11 mouse cellular contexts compared by ENCODE assay signal in genomic region chr3:101397422-101397821, GRCm38 (mm10). TPM values are rescaled to one million over a fixed set of nuclear protein-coding genes. Genes with fewer than 3 reads are reported as not detected.
A peak's percentile ranks its signal among the peaks of the same experiment; 100 is the strongest.
DNase-seq lines count a peak whose midpoint lies in the region; ATAC-seq lines count a peak whose summit lies in the region.
"Had no signal": no experiment of that assay in that cellular context is flagged by ENCODE, and none has a peak within 500 bp of the region (broad histone marks: within the 10 kb centered on the region; RNA-seq: fewer than 3 reads in every experiment).

No protein-coding gene starts in this region.

- H3K9me3 ChIP-seq in heart, embryonic 14.5 days (ENCODE audit: control insufficient read depth, low read length) = no peaks in the 10 kb centered on the region
- no peaks in the 10 kb centered on the region for H3K9me3 ChIP-seq in midbrain, embryonic 10.5 days (replicated peaks)
- no peaks in the 10 kb centered on the region for H3K9me3 ChIP-seq in midbrain, embryonic 13.5 days
- no peaks in the 10 kb centered on the region for H3K9me3 ChIP-seq in hindbrain, embryonic 15.5 days
- no peaks in the 10 kb centered on the region for H3K9me3 ChIP-seq in neural tube, embryonic 15.5 days (replicated peaks)

- intact Hi-C loops in heart, postnatal 14 days (cut with DNase I) = no loop called here

- peaks cover 65 to 81% of the 10 kb centered on the region in 2 experiments for H3K4me1 ChIP-seq in heart, embryonic 14.5 days (ENCODE audit: control insufficient read depth in 2 of 2, insufficient read depth in 2 of 2, low read length in 2 of 2)
- H3K4me1 ChIP-seq in midbrain, embryonic 10.5 days = peaks cover 82% of the 10 kb centered on the region
- peaks cover 83% of the 10 kb centered on the region for H3K4me1 ChIP-seq in midbrain, embryonic 13.5 days (replicated peaks)
- H3K4me1 ChIP-seq in hindbrain, embryonic 15.5 days (replicated peaks) = peaks cover 81% of the 10 kb centered on the region
- H3K4me1 ChIP-seq in neural tube, embryonic 15.5 days = peaks cover 87% of the 10 kb centered on the region

- peak overlapping the region; percentile 74 to 75; a peak in 3 of 4 replicates for H3K27ac ChIP-seq in heart, embryonic 14.5 days (replicated peaks in 1 of 2; ENCODE audit: control insufficient read depth in 1 of 2, insufficient read depth in 1 of 2, low read depth in 2 of 2, low read length in 2 of 2)
- peak overlapping the region; percentile 64 for H3K27ac ChIP-seq in midbrain, embryonic 10.5 days (replicated peaks)
- H3K27ac ChIP-seq in midbrain, embryonic 13.5 days = no peak overlapping the region
- H3K27ac ChIP-seq in hindbrain, embryonic 15.5 days (replicated peaks) = peak overlapping the region; percentile 29; the same call in 1 of the 2 replicates
- H3K27ac ChIP-seq in neural tube, embryonic 15.5 days (replicated peaks) = peak overlapping the region; percentile 38
- H3K27ac ChIP-seq: layer of hippocampus, adult 2 months had no signal

- ATAC-seq in heart, embryonic 14.5 days (ENCODE audit: insufficient number of reproducible peaks, insufficient read depth, low FRiP score, low read depth) = no peak
- ATAC-seq in midbrain, embryonic 13.5 days = no peak
- no peak for ATAC-seq in hindbrain, embryonic 15.5 days (ENCODE audit: low FRiP score, low read depth)
- no peak for ATAC-seq in neural tube, embryonic 15.5 days (ENCODE audit: low FRiP score)
- no peak for ATAC-seq in granulocyte monocyte progenitor cell, adult 5-6 weeks (replicated peaks; ENCODE audit: poor library complexity, severe bottlenecking)

- DNase-seq in heart, postnatal 14 days = no peak
- no peak for DNase-seq in midbrain, embryonic 10.5 days (ENCODE audit: low spot score)
- DNase-seq: cerebellum, adult 2 months; kidney, adult 2 months; lung, adult 2 months had no signal

- H3K4me3 ChIP-seq in heart, embryonic 14.5 days (ENCODE audit: control insufficient read depth in 1 of 2, insufficient read depth in 1 of 2, low read depth in 1 of 2, low read length in 2 of 2) = no peak overlapping the region
- no peak overlapping the region for H3K4me3 ChIP-seq in midbrain, embryonic 10.5 days
- no peak overlapping the region for H3K4me3 ChIP-seq in midbrain, embryonic 13.5 days (replicated peaks)
- H3K4me3 ChIP-seq in hindbrain, embryonic 15.5 days = no peak overlapping the region
- H3K4me3 ChIP-seq in neural tube, embryonic 15.5 days (replicated peaks) = no peak overlapping the region
- H3K4me3 ChIP-seq: layer of hippocampus, adult 2 months had no signal

- WGBS in heart, embryonic 14.5 days = 78% methylated on average over 4 of the region's 4 CpGs
- WGBS in midbrain, embryonic 10.5 days = 69% methylated on average over 4 of the region's 4 CpGs
- WGBS in midbrain, embryonic 13.5 days = 81% methylated on average over 4 of the region's 4 CpGs
- 71% methylated on average over 4 of the region's 4 CpGs for WGBS in hindbrain, embryonic 15.5 days
- WGBS in neural tube, embryonic 15.5 days = 70% methylated on average over 4 of the region's 4 CpGs

- H3K9ac ChIP-seq in heart, embryonic 14.5 days (ENCODE audit: low read length) = no peak overlapping the region; the same call in 1 of the 2 replicates
- no peak overlapping the region for H3K9ac ChIP-seq in midbrain, embryonic 13.5 days (replicated peaks)
- H3K9ac ChIP-seq in hindbrain, embryonic 15.5 days = no peak overlapping the region
- no peak overlapping the region for H3K9ac ChIP-seq in neural tube, embryonic 15.5 days (replicated peaks)

- H3K4me2 ChIP-seq in heart, embryonic 14.5 days (ENCODE audit: low read length) = no peak overlapping the region
- no peak overlapping the region for H3K4me2 ChIP-seq in midbrain, embryonic 13.5 days (replicated peaks)
- H3K4me2 ChIP-seq in hindbrain, embryonic 15.5 days = no peak overlapping the region
- H3K4me2 ChIP-seq in neural tube, embryonic 15.5 days = no peak overlapping the region

- H3K36me3 ChIP-seq in heart, embryonic 14.5 days (ENCODE audit: control insufficient read depth, insufficient read depth, low read length) = no peaks in the 10 kb centered on the region; the same call in 1 of the 2 replicates
- H3K36me3 ChIP-seq in midbrain, embryonic 10.5 days = no peaks in the 10 kb centered on the region
- H3K36me3 ChIP-seq in midbrain, embryonic 13.5 days = no peaks in the 10 kb centered on the region
- no peaks in the 10 kb centered on the region for H3K36me3 ChIP-seq in hindbrain, embryonic 15.5 days
- H3K36me3 ChIP-seq in neural tube, embryonic 15.5 days = no peaks in the 10 kb centered on the region

- no peaks in the 10 kb centered on the region for H3K27me3 ChIP-seq in heart, embryonic 14.5 days (ENCODE audit: control insufficient read depth, insufficient read depth, low read length)
- peaks cover 11% of the 10 kb centered on the region; the same call in 1 of the 2 replicates for H3K27me3 ChIP-seq in midbrain, embryonic 10.5 days (ENCODE audit: low read depth, poor library complexity, severe bottlenecking)
- 0 out of 2 replicates have a peak, but pooled peaks cover 6% of the 10 kb centered on the region for H3K27me3 ChIP-seq in midbrain, embryonic 13.5 days
- no peaks in the 10 kb centered on the region for H3K27me3 ChIP-seq in hindbrain, embryonic 15.5 days
- no peaks in the 10 kb centered on the region for H3K27me3 ChIP-seq in neural tube, embryonic 15.5 days (replicated peaks)

RNA-seq across cellular contexts. Expression of gene Igsf3, which starts 20.5 kb away (rescaled TPM):
- 25.5 and 28.1 TPM in 2 replicates for polyA plus RNA-seq in heart, embryonic 14.5 days (2014; fragmentation: Nextera tagmentation; extraction: Ambion mirVana)
- total RNA-seq in heart, postnatal 14 days (2021) = 10 to 100 TPM; 14.9 to 16.8 TPM
- 22.7 and 29.7 TPM in 2 replicates for polyA plus RNA-seq in midbrain, embryonic 10.5 days (2016; fragmentation: Nextera tagmentation; extraction: Ambion mirVana)
- polyA plus RNA-seq in midbrain, embryonic 13.5 days (2015; fragmentation: Nextera tagmentation; extraction: Ambion mirVana) = 75.5 and 79.1 TPM in 2 replicates
- polyA plus RNA-seq in hindbrain, embryonic 15.5 days (2015; fragmentation: Nextera tagmentation; extraction: Ambion mirVana) = 80.2 and 90.6 TPM in 2 replicates
- 84.8 and 89.7 TPM in 2 replicates for polyA plus RNA-seq in neural tube, embryonic 15.5 days (2015; fragmentation: Nextera tagmentation; extraction: Ambion mirVana)
- 0.13 TPM in 2 replicates for total RNA-seq in granulocyte monocyte progenitor cell, adult 5-6 weeks (2014; fragmentation: Nextera tagmentation)
- total RNA-seq in granulocyte monocyte progenitor cell, adult 5-6 weeks (2017) = under 0.01 and 0.04 TPM in 2 replicates
